Mouse (Mus musculus) megakaryocyte, embryonic 14.5 days (primary cell): ENCODE data around the gene Taf3.

Experiments
- FLI1 ChIP-seq: IDR thresholded peaks from 2 replicates; pipeline ENCODE4 v1.6.1; 2012; ENCODE audit warnings: low read length, inconsistent platforms, mixed read lengths
- GATA1 ChIP-seq: IDR thresholded peaks from 3 replicates; pipeline ENCODE4 v1.6.1; 2012; ENCODE audit warnings: mixed read lengths, low read length, inconsistent platforms, borderline replicate concordance

- TF ChIP-seq GATA1 (no peak), FLI1 (no peak)
Measured at GRCm38 (mm10) chr2:10050878-10051277, 2.5 kb upstream of the Taf3 start.
